18 mouse cellular contexts compared by ENCODE assay signal in genomic region chr13:40429831-40430230, GRCm38 (mm10).
"Had no signal": no experiment of that assay in that cellular context is flagged by ENCODE, and none has a peak within 500 bp of the region (broad histone marks: within the 10 kb centered on the region; RNA-seq: fewer than 3 reads in every experiment).

No protein-coding gene starts in this region.

- H3K9me3 ChIP-seq: lung, embryonic 15.5 days; midbrain, embryonic 13.5 days; neural tube, embryonic 12.5 days; stomach, embryonic 15.5 days had no signal

- H3K36me3 ChIP-seq: lung, embryonic 15.5 days; midbrain, embryonic 13.5 days; neural tube, embryonic 12.5 days; stomach, embryonic 15.5 days had no signal

- H3K4me1 ChIP-seq: lung, embryonic 15.5 days; megakaryocyte, embryonic 14.5 days; midbrain, embryonic 13.5 days; neural tube, embryonic 12.5 days; stomach, embryonic 15.5 days had no signal

- H3K9ac ChIP-seq: liver, postnatal 0 days; lung, embryonic 15.5 days; midbrain, embryonic 13.5 days; neural tube, embryonic 12.5 days; stomach, embryonic 15.5 days had no signal

- DNase-seq: liver, postnatal 0 days; lung, adult 2 months; lung, postnatal 14 days; lung, postnatal 36 days; right cerebral cortex, postnatal 14 days; thymus, adult 2 months; thymus, postnatal 25 days; thymus, postnatal 4 days had no signal

- H3K4me3 ChIP-seq: lung, embryonic 15.5 days; megakaryocyte, embryonic 14.5 days; midbrain, embryonic 13.5 days; neural tube, embryonic 12.5 days; stomach, embryonic 15.5 days had no signal

- H3K4me2 ChIP-seq: lung, embryonic 15.5 days; midbrain, embryonic 11.5 days; midbrain, embryonic 13.5 days; neural tube, embryonic 12.5 days; stomach, embryonic 15.5 days had no signal

- H3K27ac ChIP-seq: lung, embryonic 15.5 days; macrophage; midbrain, embryonic 13.5 days; neural tube, embryonic 12.5 days; stomach, embryonic 15.5 days; stomach, postnatal 0 days had no signal

- H3K27me3 ChIP-seq: lung, embryonic 15.5 days; megakaryocyte, embryonic 14.5 days; midbrain, embryonic 13.5 days; neural tube, embryonic 12.5 days; stomach, embryonic 15.5 days had no signal

- ATAC-seq: liver, postnatal 0 days; lung, postnatal 0 days; midbrain, embryonic 13.5 days; midbrain, embryonic 16.5 days had no signal
